Mouse (Mus musculus): ENCODE results near the gene Ankrd13a. TPM values are rescaled to one million over a fixed set of nuclear protein-coding genes. Genes with fewer than 3 reads are reported as not detected.

Gene Ankrd13a
- polyA plus RNA-seq, 1 experiment = 99.2 TPM

GRCm38 (mm10) chr5:114795653-114796052 lies 21.2 kb downstream of the Ankrd13a start:
- no peak overlapping the region for H3K4me3 ChIP-seq (replicated peaks; ENCODE audit: control insufficient read depth, low read depth, low read length)
- 87% methylated on average over 9 of the region's 9 CpGs for WGBS
- H3K4me1 ChIP-seq (ENCODE audit: control insufficient read depth, insufficient read depth, low read length) = no peaks in the 10 kb centered on the region
- no peak overlapping the region for H3K27ac ChIP-seq (ENCODE audit: control insufficient read depth, insufficient read depth, low read depth, low read length, poor library complexity)
- TF ChIP-seq CTCF (IDR thresholded peaks at IDR 0.05; ENCODE audit: control insufficient read depth, insufficient read depth, low read length) = no peak
- no peak for TF ChIP-seq POLR2A (IDR thresholded peaks at IDR 0.05; ENCODE audit: borderline replicate concordance, control insufficient read depth, low read depth, low read length)

- WGBS = 90% methylated on average over 40 of the region's 40 CpGs
- Histone ChIP-seq H3K27ac (ENCODE audit: control insufficient read depth, insufficient read depth, low read depth, low read length, poor library complexity) (no peak overlapping the region), H3K4me1 (ENCODE audit: control insufficient read depth, insufficient read depth, low read length) (no peaks in the 10 kb centered on the region), H3K4me3 (replicated peaks; ENCODE audit: control insufficient read depth, low read depth, low read length) (no peak overlapping the region)
- TF ChIP-seq CTCF (IDR thresholded peaks at IDR 0.05; ENCODE audit: control insufficient read depth, insufficient read depth, low read length) = no peak
- TF ChIP-seq POLR2A (IDR thresholded peaks at IDR 0.05; ENCODE audit: borderline replicate concordance, control insufficient read depth, low read depth, low read length) = no peak
Observed at GRCm38 (mm10) chr5:114796299-114797012, 22.0 kb downstream of the Ankrd13a start.

GRCm38 (mm10) chr5:114797253-114797652 lies 22.8 kb downstream of the Ankrd13a start:
- Histone ChIP-seq H3K4me3 (replicated peaks; ENCODE audit: control insufficient read depth, low read depth, low read length) (no peak overlapping the region), H3K27ac (ENCODE audit: control insufficient read depth, insufficient read depth, low read depth, low read length, poor library complexity) (no peak overlapping the region), H3K4me1 (ENCODE audit: control insufficient read depth, insufficient read depth, low read length) (no peaks in the 10 kb centered on the region)
- WGBS = 92% methylated on average over 8 of the region's 8 CpGs
- TF ChIP-seq CTCF (IDR thresholded peaks at IDR 0.05; ENCODE audit: control insufficient read depth, insufficient read depth, low read length) (no peak), POLR2A (IDR thresholded peaks at IDR 0.05; ENCODE audit: borderline replicate concordance, control insufficient read depth, low read depth, low read length) (no peak)

- TF ChIP-seq POLR2A (IDR thresholded peaks at IDR 0.05; ENCODE audit: borderline replicate concordance, control insufficient read depth, low read depth, low read length) (no peak), CTCF (IDR thresholded peaks at IDR 0.05; ENCODE audit: control insufficient read depth, insufficient read depth, low read length) (no peak)
- Histone ChIP-seq H3K4me1 (ENCODE audit: control insufficient read depth, insufficient read depth, low read length) (no peaks in the 10 kb centered on the region), H3K4me3 (replicated peaks; ENCODE audit: control insufficient read depth, low read depth, low read length) (no peak overlapping the region), H3K27ac (ENCODE audit: control insufficient read depth, insufficient read depth, low read depth, low read length, poor library complexity) (no peak overlapping the region)
- 84% methylated on average over 11 of the region's 11 CpGs for WGBS
Observed at GRCm38 (mm10) chr5:114799848-114800247, 25.4 kb downstream of the Ankrd13a start.

GRCm38 (mm10) chr5:114801049-114801448 lies 26.6 kb downstream of the Ankrd13a start:
- H3K27ac ChIP-seq (ENCODE audit: control insufficient read depth, insufficient read depth, low read depth, low read length, poor library complexity) = no peak overlapping the region
- H3K4me1 ChIP-seq (ENCODE audit: control insufficient read depth, insufficient read depth, low read length) = peaks cover 2% of the 10 kb centered on the region; the same call in 1 of the 2 replicates
- WGBS = 36% methylated on average over 8 of the region's 8 CpGs
- H3K4me3 ChIP-seq (replicated peaks; ENCODE audit: control insufficient read depth, low read depth, low read length) = no peak overlapping the region
- TF ChIP-seq POLR2A (IDR thresholded peaks at IDR 0.05; ENCODE audit: borderline replicate concordance, control insufficient read depth, low read depth, low read length) (no peak), CTCF (IDR thresholded peaks at IDR 0.05; ENCODE audit: control insufficient read depth, insufficient read depth, low read length) (no peak)

- H3K4me1 ChIP-seq (ENCODE audit: control insufficient read depth, insufficient read depth, low read length) = peaks cover 3% of the 10 kb centered on the region; the same call in 1 of the 2 replicates
- H3K4me3 ChIP-seq (replicated peaks; ENCODE audit: control insufficient read depth, low read depth, low read length) = no peak overlapping the region
- 93% methylated on average over 6 of the region's 6 CpGs for whole genome bisulfite sequencing
- no peak overlapping the region for H3K27ac ChIP-seq (ENCODE audit: control insufficient read depth, insufficient read depth, low read depth, low read length, poor library complexity)
- TF ChIP-seq POLR2A (IDR thresholded peaks at IDR 0.05; ENCODE audit: borderline replicate concordance, control insufficient read depth, low read depth, low read length) (no peak), CTCF (IDR thresholded peaks at IDR 0.05; ENCODE audit: control insufficient read depth, insufficient read depth, low read length) (no peak)
Observed at GRCm38 (mm10) chr5:114801841-114802240, 27.4 kb downstream of the Ankrd13a start.

GRCm38 (mm10) chr5:114803231-114803630 lies 28.8 kb downstream of the Ankrd13a start:
- WGBS = 85% methylated on average over 13 of the region's 13 CpGs
- TF ChIP-seq CTCF (IDR thresholded peaks at IDR 0.05; ENCODE audit: control insufficient read depth, insufficient read depth, low read length) (no peak), POLR2A (IDR thresholded peaks at IDR 0.05; ENCODE audit: borderline replicate concordance, control insufficient read depth, low read depth, low read length) (no peak)

GRCm38 (mm10) chr5:114804335-114804734 lies 29.9 kb downstream of the Ankrd13a start:
- WGBS = 88% methylated on average over 13 of the region's 13 CpGs
- peaks cover 3% of the 10 kb centered on the region; the same call in 1 of the 2 replicates for H3K4me1 ChIP-seq (ENCODE audit: control insufficient read depth, insufficient read depth, low read length)
- no peak overlapping the region for H3K27ac ChIP-seq (ENCODE audit: control insufficient read depth, insufficient read depth, low read depth, low read length, poor library complexity)
- H3K4me3 ChIP-seq (replicated peaks; ENCODE audit: control insufficient read depth, low read depth, low read length) = no peak overlapping the region
- no peak for TF ChIP-seq CTCF (IDR thresholded peaks at IDR 0.05; ENCODE audit: control insufficient read depth, insufficient read depth, low read length)

More at GRCm38 (mm10) chr5:114803231-114803630, 28.8 kb downstream of the Ankrd13a start:
- peaks cover 3% of the 10 kb centered on the region; the same call in 1 of the 2 replicates for H3K4me1 ChIP-seq (ENCODE audit: control insufficient read depth, insufficient read depth, low read length)
- H3K4me3 ChIP-seq (replicated peaks; ENCODE audit: control insufficient read depth, low read depth, low read length) = no peak overlapping the region
- H3K27ac ChIP-seq (ENCODE audit: control insufficient read depth, insufficient read depth, low read depth, low read length, poor library complexity) = no peak overlapping the region
